Mouse (Mus musculus): Measurements from ENCODE around the gene Acap1.

The Acap1 gene

GRCm38 (mm10) chr11:69895291-69895690 is at the start of gene Acap1:
TSS of gene Acap1 (minus strand) at chr11:69895539.
- in situ Hi-C loops (cut with MboI, MseI): no loop called here

- in situ Hi-C loops (cut with MboI, MseI): no loop called here
These were observed 45.6 kb upstream of the Acap1 start for GRCm38 (mm10) chr11:69940962-69941361.

GRCm38 (mm10) chr11:69939731-69940130 is 44.4 kb upstream of the Acap1 start:
- in situ Hi-C loops (cut with MboI, MseI): no loop called here

- in situ Hi-C loops (cut with MboI, MseI): no loop called here
These were observed 43.8 kb upstream of the Acap1 start for GRCm38 (mm10) chr11:69939181-69939580.

- in situ Hi-C loops (cut with MboI, MseI): no loop called here
These were observed 43.2 kb upstream of the Acap1 start for GRCm38 (mm10) chr11:69938401-69938979.

- in situ Hi-C loops (cut with MboI, MseI): no loop called here
These were observed 42.5 kb upstream of the Acap1 start for GRCm38 (mm10) chr11:69937834-69938233.

- in situ Hi-C loops (cut with MboI, MseI): no loop called here
These were observed 42.0 kb upstream of the Acap1 start for GRCm38 (mm10) chr11:69937385-69937784.

GRCm38 (mm10) chr11:69936714-69937347 is 41.5 kb upstream of the Acap1 start:
- in situ Hi-C loops (cut with MboI, MseI): no loop called here

- in situ Hi-C loops (cut with MboI, MseI): no loop called here
These were observed 40.8 kb upstream of the Acap1 start for GRCm38 (mm10) chr11:69936156-69936555.

- in situ Hi-C loops (cut with MboI, MseI): no loop called here
These were observed 40.0 kb upstream of the Acap1 start, which contains the start of gene Ybx2 for GRCm38 (mm10) chr11:69935137-69935879. TSS of gene Ybx2 (plus strand) at chr11:69935796.

- in situ Hi-C loops (cut with MboI, MseI): loop anchor here (5.0 kb wide), 1 partner anchor 33 kb away; no protein-coding TSS in a partner anchor
These were observed 39.3 kb upstream of the Acap1 start for GRCm38 (mm10) chr11:69934681-69935080.

- in situ Hi-C loops (cut with MboI, MseI): loop anchor here (5.0 kb wide), 1 partner anchor 33 kb away; no protein-coding TSS in a partner anchor
These were observed 38.8 kb upstream of the Acap1 start for GRCm38 (mm10) chr11:69934169-69934568.

GRCm38 (mm10) chr11:69933066-69933465 is 37.7 kb upstream of the Acap1 start:
- in situ Hi-C loops (cut with MboI, MseI): loop anchor here (5.0 kb wide), 1 partner anchor 34 kb away; no protein-coding TSS in a partner anchor

GRCm38 (mm10) chr11:69932254-69932653 is 36.9 kb upstream of the Acap1 start:
- in situ Hi-C loops (cut with MboI, MseI): loop anchor here (5.0 kb wide), 1 partner anchor 35 kb away; no protein-coding TSS in a partner anchor

- in situ Hi-C loops (cut with MboI, MseI): loop anchor here (5.0 kb wide), 1 partner anchor 36 kb away; no protein-coding TSS in a partner anchor
These were observed 36.4 kb upstream of the Acap1 start for GRCm38 (mm10) chr11:69931769-69932168.

GRCm38 (mm10) chr11:69930967-69931537 is 35.7 kb upstream of the Acap1 start:
- in situ Hi-C loops (cut with MboI, MseI): loop anchor here (5.0 kb wide), 1 partner anchor 36 kb away; no protein-coding TSS in a partner anchor

GRCm38 (mm10) chr11:69930176-69930575 is 34.8 kb upstream of the Acap1 start:
- in situ Hi-C loops (cut with MboI, MseI): loop anchor here (5.0 kb wide), 1 partner anchor 37 kb away; no protein-coding TSS in a partner anchor

GRCm38 (mm10) chr11:69929712-69930111 is 34.4 kb upstream of the Acap1 start:
- in situ Hi-C loops (cut with MboI, MseI): loop anchor here (5.0 kb wide), 1 partner anchor 38 kb away; no protein-coding TSS in a partner anchor

- in situ Hi-C loops (cut with MboI, MseI): no loop called here
These were observed 32.2 kb upstream of the Acap1 start for GRCm38 (mm10) chr11:69927501-69927900.

- in situ Hi-C loops (cut with MboI, MseI): no loop called here
These were observed 27.5 kb upstream of the Acap1 start for GRCm38 (mm10) chr11:69922796-69923195.

GRCm38 (mm10) chr11:69922012-69922756 is 26.8 kb upstream of the Acap1 start:
- in situ Hi-C loops (cut with MboI, MseI): no loop called here
